Mouse (Mus musculus): ENCODE data around the gene Olig3.

Gene Olig3

GRCm38 (mm10) chr10:19356071-19356583, at the start of gene Olig3:
Gene Olig3 (plus strand): TSS chr10:19356533.
- DNase-seq, result no peak

- no peak for DNase-seq
Measured at GRCm38 (mm10) chr10:19309681-19310395, 46.5 kb upstream of the Olig3 start.

GRCm38 (mm10) chr10:19310471-19310870, 45.9 kb upstream of the Olig3 start:
- no peak for DNase-seq

- DNase-seq, result no peak
Measured at GRCm38 (mm10) chr10:19317962-19318812, 38.1 kb upstream of the Olig3 start.

- no peak for DNase-seq
Measured at GRCm38 (mm10) chr10:19321781-19322180, 34.6 kb upstream of the Olig3 start.

- no peak for DNase-seq
Measured at GRCm38 (mm10) chr10:19329191-19329777, 27.0 kb upstream of the Olig3 start.

- no peak for DNase-seq
Measured at GRCm38 (mm10) chr10:19333425-19333824, 22.9 kb upstream of the Olig3 start.

- DNase-seq, result no peak
Measured at GRCm38 (mm10) chr10:19338695-19339630, 17.4 kb upstream of the Olig3 start.

GRCm38 (mm10) chr10:19344039-19344438, 12.3 kb upstream of the Olig3 start:
- DNase-seq, result no peak

GRCm38 (mm10) chr10:19349326-19349725, 7.0 kb upstream of the Olig3 start:
- DNase-seq, result no peak

GRCm38 (mm10) chr10:19352006-19352877, 4.1 kb upstream of the Olig3 start:
- DNase-seq, result no peak

- no peak for DNase-seq
Measured at GRCm38 (mm10) chr10:19352878-19353301, 3.4 kb upstream of the Olig3 start.

- DNase-seq, result no peak
Measured at GRCm38 (mm10) chr10:19353631-19354030, 2.7 kb upstream of the Olig3 start.

GRCm38 (mm10) chr10:19354146-19354545, 2.2 kb upstream of the Olig3 start:
- no peak for DNase-seq

- DNase-seq, result no peak
Measured at GRCm38 (mm10) chr10:19355076-19355475, 1.3 kb upstream of the Olig3 start.

GRCm38 (mm10) chr10:19356720-19357641, 648 bp downstream of the Olig3 start:
- DNase-seq, result no peak

GRCm38 (mm10) chr10:19357848-19358247, 1.5 kb downstream of the Olig3 start:
- no peak for DNase-seq

- no peak for DNase-seq
Measured at GRCm38 (mm10) chr10:19360446-19361300, 4.3 kb downstream of the Olig3 start.
